Mouse (Mus musculus) CH12.LX (cell line): ENCODE results near the gene Gm10024.
"Not testable (repeated sequence)": the region's sequence is repeated elsewhere in the genome, so short reads cannot be mapped to it uniquely, and the experiment has no call there.

ENCODE experiments used
- CTCF ChIP-seq, 2 experiments: IDR thresholded peaks in 1 of 2; conservative IDR thresholded peaks in 1 of 2; 2 replicates each; pipeline ENCODE4 v1.5.1; 2011 to 2012; ENCODE audit warnings: low read depth in 2 of 2, low read length in 2 of 2, improper control_type of control experiment in 1 of 2, inconsistent platforms in 1 of 2, mild to moderate bottlenecking in 1 of 2, moderate library complexity in 1 of 2
- EP300 ChIP-seq: IDR thresholded peaks from 2 replicates; pipeline ENCODE4 v1.6.1; 2011; ENCODE audit warnings: low read length, improper control_type of control experiment
- HCFC1 ChIP-seq: IDR thresholded peaks from 2 replicates; pipeline ENCODE4 v1.6.1; 2012; ENCODE audit warnings: low read depth, mild to moderate bottlenecking, inconsistent platforms, low read length, improper control_type of control experiment
- IRF4 ChIP-seq: IDR thresholded peaks from 2 replicates; pipeline ENCODE4 v1.6.1; 2014; ENCODE audit warnings: low read depth, mild to moderate bottlenecking, inconsistent platforms, low read length, improper control_type of control experiment
- MEF2A ChIP-seq: IDR thresholded peaks from 2 replicates; pipeline ENCODE4 v1.6.1; 2014; ENCODE audit warnings: low read depth, mild to moderate bottlenecking, inconsistent platforms, low read length, improper control_type of control experiment, borderline replicate concordance
- POLR2A ChIP-seq: IDR thresholded peaks from 2 replicates; pipeline ENCODE4 v1.6.1; 2011; ENCODE audit warnings: low read depth, mild to moderate bottlenecking, improper control_type of control experiment, low read length
- SMC3 ChIP-seq: IDR thresholded peaks from 2 replicates; pipeline ENCODE4 v1.6.1; 2011; ENCODE audit warnings: low read depth, low read length, improper control_type of control experiment
- ZMIZ1 ChIP-seq: IDR thresholded peaks from 2 replicates; pipeline ENCODE4 v1.6.1; 2012; ENCODE audit warnings: low read depth, mild to moderate bottlenecking, inconsistent platforms, low read length, improper control_type of control experiment

- TF ChIP-seq CTCF (conservative IDR thresholded peaks at IDR 0.05 in 1 of 2, IDR thresholded peaks at IDR 0.05 in 1 of 2; ENCODE audit: low read depth in 2 of 2, low read length in 2 of 2); POLR2A; IRF4; ZMIZ1; MEF2A; HCFC1; SMC3; EP300: not testable (repeated sequence)
Observed at GRCm38 (mm10) chr10:77759582-77759981, 48.3 kb downstream of the Gm10024 start, which contains the start of gene Gm3233.
